Mouse (Mus musculus): ENCODE measurements around the gene Stk26. TPM values are rescaled to one million over a fixed set of nuclear protein-coding genes. Genes with fewer than 3 reads are reported as not detected.

Stk26 gene
- polyA plus RNA-seq, 1 experiment from 2014 or later, result 2.4 TPM

GRCm38 (mm10) chrX:50942610-50943009, 101.8 kb downstream of the Stk26 start, which contains the start of gene Frmd7:
TSS of gene Frmd7 (minus strand) at chrX:50942710.
- Histone ChIP-seq H3K27me3 (replicated peaks; ENCODE audit: insufficient read depth, low read length) (no peaks in the 10 kb centered on the region), H3K27ac (ENCODE audit: low read length) (no peak within 1 kb of the TSS), H3K9ac (replicated peaks; ENCODE audit: low read depth) (no peak within 1 kb of the TSS), H3K4me2 (replicated peaks; ENCODE audit: low read depth, low read length) (no peak within 1 kb of the TSS), H3K9me3 (ENCODE audit: low read length) (no peaks in the 10 kb centered on the region), H3K36me3 (ENCODE audit: insufficient read depth, low read length) (no peaks in the 10 kb centered on the region), H3K4me1 (ENCODE audit: insufficient read depth, low read depth, low read length) (no peaks in the 10 kb centered on the region), H3K4me3 (ENCODE audit: low read depth, low read length) (no peak within 1 kb of the TSS)
- WGBS, result 67% methylated on average over 14 of the region's 14 CpGs
- no peak for TF ChIP-seq CTCF (IDR thresholded peaks at IDR 0.05)
- TF ChIP-seq EP300 (IDR thresholded peaks at IDR 0.05), result no peak
- DNase-seq (ENCODE audit: low spot score), result no peak
- ATAC-seq, result no peak

Other genes with a start within 250 kb of the Stk26 start
- not detected in 2 replicates for gene Frmd7, start 101.7 kb downstream of the Stk26 start, polyA plus RNA-seq (2015; fragmentation: Nextera tagmentation; extraction: Ambion mirVana)
- 14.0 and 15.3 TPM in 2 replicates for gene Rap2c, start 177.0 kb downstream of the Stk26 start, polyA plus RNA-seq (2015; fragmentation: Nextera tagmentation; extraction: Ambion mirVana)